Mouse (Mus musculus) bone marrow, adult 2 months (tissue): ENCODE measurements around the gene Ddah2.

Experiments used
- CTCF ChIP-seq: fragments of 200-500 bp; IDR thresholded peaks from 2 replicates; pipeline ENCODE4 v1.5.1; 2011; ENCODE audit warnings: low read length, control low read depth; ENCODE audit not compliant: control insufficient read depth, insufficient read depth
- POLR2A ChIP-seq: fragments of 200-500 bp; IDR thresholded peaks from 2 replicates; pipeline ENCODE4 v1.6.1; 2011; ENCODE audit warnings: low read depth, mild to moderate bottlenecking, control low read depth, low read length, borderline replicate concordance; ENCODE audit not compliant: control insufficient read depth

DNA sequence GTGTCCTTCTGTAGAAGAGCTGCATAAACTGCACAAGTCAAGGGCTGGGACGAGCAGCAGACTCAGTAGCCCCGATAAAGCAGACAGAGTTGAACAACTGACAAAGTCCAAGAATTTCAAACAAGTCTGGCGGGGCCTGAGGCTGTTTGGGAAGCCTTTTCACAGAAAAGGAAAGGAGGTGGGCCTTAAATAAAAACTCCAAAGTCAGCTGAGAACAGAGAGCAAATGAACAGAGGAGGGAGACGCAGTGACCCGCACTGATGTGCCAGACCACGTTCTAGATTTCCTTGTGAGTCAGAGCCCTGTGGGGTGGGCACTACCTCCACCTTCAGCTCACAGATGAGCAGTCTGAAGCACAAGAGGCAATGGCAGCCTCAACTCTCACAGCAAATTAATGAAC is 23.9 kb upstream of the Ddah2 start:
- TF ChIP-seq CTCF (no peak), POLR2A (no peak)
